Mouse (Mus musculus): ENCODE measurements at regions not wholly inside any gene's neighbourhood (a gene's known extent, or its start where the extent isn't known, plus 50 kb on each side); places are given as distances from the start of the nearest gene placed in this dataset.

- no peak overlapping the region for H3K27ac ChIP-seq
- H3K4me2 ChIP-seq = no peak overlapping the region
- no peak overlapping the region for H3K9ac ChIP-seq (replicated peaks)
- H3K9me3 ChIP-seq = no peaks in the 10 kb centered on the region
- H3K4me1 ChIP-seq (replicated peaks) = 0 out of 2 replicates have a peak, but pooled peaks cover 5% of the 10 kb centered on the region
- H3K4me3 ChIP-seq (replicated peaks) = no peak overlapping the region
- 77% methylated on average over 2 of the region's 2 CpGs for WGBS
- H3K36me3 ChIP-seq = no peaks in the 10 kb centered on the region
- peaks cover 4% of the 10 kb centered on the region; the same call in 1 of the 2 replicates for H3K27me3 ChIP-seq
- no peak for ATAC-seq (ENCODE audit: insufficient number of reproducible peaks, insufficient read depth, low FRiP score, low TSS enrichment, low read depth)
Observed at GRCm38 (mm10) chr7:138593344-138593743, 195.8 kb upstream of the Tcerg1l start.

GRCm38 (mm10) chr7:138567352-138567751 lies 169.8 kb upstream of the Tcerg1l start:
- WGBS = 68% methylated on average over 3 of the region's 3 CpGs

GRCm38 (mm10) chr7:138551629-138552028 lies 154.1 kb upstream of the Tcerg1l start:
- 85% methylated on average over 10 of the region's 10 CpGs for WGBS
- Histone ChIP-seq H3K9ac (replicated peaks) (no peak overlapping the region), H3K27me3 (peaks cover 7% of the 10 kb centered on the region; the same call in 1 of the 2 replicates), H3K27ac (no peak overlapping the region), H3K36me3 (no peaks in the 10 kb centered on the region), H3K4me1 (replicated peaks) (no peaks in the 10 kb centered on the region), H3K9me3 (no peaks in the 10 kb centered on the region), H3K4me2 (no peak overlapping the region), H3K4me3 (replicated peaks) (no peak overlapping the region)
- no peak for ATAC-seq (ENCODE audit: insufficient number of reproducible peaks, insufficient read depth, low FRiP score, low TSS enrichment, low read depth)

More at GRCm38 (mm10) chr7:138567352-138567751, 169.8 kb upstream of the Tcerg1l start:
- H3K27ac ChIP-seq = no peak overlapping the region
- H3K9me3 ChIP-seq = no peaks in the 10 kb centered on the region
- H3K4me3 ChIP-seq (replicated peaks) = no peak overlapping the region
- ATAC-seq (ENCODE audit: insufficient number of reproducible peaks, insufficient read depth, low FRiP score, low TSS enrichment, low read depth) = no peak
- no peaks in the 10 kb centered on the region for H3K36me3 ChIP-seq
- no peaks in the 10 kb centered on the region for H3K4me1 ChIP-seq (replicated peaks)
- H3K27me3 ChIP-seq = no peaks in the 10 kb centered on the region
- H3K9ac ChIP-seq (replicated peaks) = no peak overlapping the region
- H3K4me2 ChIP-seq = no peak overlapping the region

GRCm38 (mm10) chr7:138547881-138548280 lies 150.4 kb upstream of the Tcerg1l start:
- WGBS = 90% methylated on average over 7 of the region's 7 CpGs
- Histone ChIP-seq H3K36me3 (no peaks in the 10 kb centered on the region), H3K4me1 (replicated peaks) (no peaks in the 10 kb centered on the region), H3K9me3 (no peaks in the 10 kb centered on the region), H3K27ac (no peak overlapping the region), H3K9ac (replicated peaks) (no peak overlapping the region), H3K4me3 (replicated peaks) (no peak overlapping the region), H3K4me2 (no peak overlapping the region), H3K27me3 (peaks cover 7% of the 10 kb centered on the region; the same call in 1 of the 2 replicates)
- no peak for ATAC-seq (ENCODE audit: insufficient number of reproducible peaks, insufficient read depth, low FRiP score, low TSS enrichment, low read depth)

GRCm38 (mm10) chr7:138538048-138538831 lies 140.7 kb upstream of the Tcerg1l start:
- H3K36me3 ChIP-seq = no peaks in the 10 kb centered on the region
- H3K27ac ChIP-seq = no peak overlapping the region
- no peaks in the 10 kb centered on the region for H3K27me3 ChIP-seq
- no peaks in the 10 kb centered on the region for H3K4me1 ChIP-seq (replicated peaks)
- ATAC-seq (ENCODE audit: insufficient number of reproducible peaks, insufficient read depth, low FRiP score, low TSS enrichment, low read depth) = no peak
- H3K9me3 ChIP-seq = no peaks in the 10 kb centered on the region
- WGBS = 60% methylated on average over 18 of the region's 18 CpGs
- no peak overlapping the region for H3K4me2 ChIP-seq
- H3K9ac ChIP-seq (replicated peaks) = no peak overlapping the region
- no peak overlapping the region for H3K4me3 ChIP-seq (replicated peaks)

GRCm38 (mm10) chr7:138526143-138526542 lies 128.6 kb upstream of the Tcerg1l start:
- Histone ChIP-seq H3K4me2 (no peak overlapping the region), H3K9me3 (no peaks in the 10 kb centered on the region), H3K4me3 (replicated peaks) (no peak overlapping the region), H3K36me3 (no peaks in the 10 kb centered on the region), H3K27me3 (no peaks in the 10 kb centered on the region), H3K4me1 (replicated peaks) (no peaks in the 10 kb centered on the region), H3K9ac (replicated peaks) (no peak overlapping the region), H3K27ac (no peak overlapping the region)
- no peak for ATAC-seq (ENCODE audit: insufficient number of reproducible peaks, insufficient read depth, low FRiP score, low TSS enrichment, low read depth)
- WGBS = 95% methylated on average over 2 of the region's 2 CpGs

- no peak overlapping the region for H3K4me2 ChIP-seq
- 85% methylated on average over 3 of the region's 3 CpGs for WGBS
- H3K4me1 ChIP-seq (replicated peaks) = no peaks in the 10 kb centered on the region
- no peaks in the 10 kb centered on the region for H3K36me3 ChIP-seq
- no peaks in the 10 kb centered on the region for H3K27me3 ChIP-seq
- no peak overlapping the region for H3K27ac ChIP-seq
- H3K9ac ChIP-seq (replicated peaks) = no peak overlapping the region
- ATAC-seq (ENCODE audit: insufficient number of reproducible peaks, insufficient read depth, low FRiP score, low TSS enrichment, low read depth) = no peak
- no peak overlapping the region for H3K4me3 ChIP-seq (replicated peaks)
- H3K9me3 ChIP-seq = no peaks in the 10 kb centered on the region
Observed at GRCm38 (mm10) chr7:138524936-138525335, 127.4 kb upstream of the Tcerg1l start.

GRCm38 (mm10) chr7:138514171-138514570 lies 116.6 kb upstream of the Tcerg1l start:
- no peaks in the 10 kb centered on the region for H3K4me1 ChIP-seq (replicated peaks)
- H3K27ac ChIP-seq = no peak overlapping the region
- ATAC-seq (ENCODE audit: insufficient number of reproducible peaks, insufficient read depth, low FRiP score, low TSS enrichment, low read depth) = no peak
- no peaks in the 10 kb centered on the region for H3K27me3 ChIP-seq
- 88% methylated on average over 2 of the region's 2 CpGs for WGBS
- no peaks in the 10 kb centered on the region for H3K36me3 ChIP-seq
- no peak overlapping the region for H3K4me2 ChIP-seq
- no peak overlapping the region for H3K9ac ChIP-seq (replicated peaks)
- no peak overlapping the region for H3K4me3 ChIP-seq (replicated peaks)
- no peaks in the 10 kb centered on the region for H3K9me3 ChIP-seq

GRCm38 (mm10) chr7:138505205-138505604 lies 107.7 kb upstream of the Tcerg1l start:
- Histone ChIP-seq H3K4me3 (replicated peaks) (no peak overlapping the region), H3K9ac (replicated peaks) (no peak overlapping the region), H3K4me2 (no peak overlapping the region), H3K27me3 (no peaks in the 10 kb centered on the region), H3K36me3 (no peaks in the 10 kb centered on the region), H3K9me3 (0 out of 2 replicates have a peak, but pooled peaks cover 4% of the 10 kb centered on the region), H3K27ac (no peak overlapping the region), H3K4me1 (replicated peaks) (no peaks in the 10 kb centered on the region)
- WGBS = 84% methylated on average over 2 of the region's 2 CpGs
- ATAC-seq (ENCODE audit: insufficient number of reproducible peaks, insufficient read depth, low FRiP score, low TSS enrichment, low read depth) = no peak

GRCm38 (mm10) chr7:138503986-138504385 lies 106.5 kb upstream of the Tcerg1l start:
- no peak for ATAC-seq (ENCODE audit: insufficient number of reproducible peaks, insufficient read depth, low FRiP score, low TSS enrichment, low read depth)
- Histone ChIP-seq H3K4me3 (replicated peaks) (no peak overlapping the region), H3K36me3 (no peaks in the 10 kb centered on the region), H3K4me1 (replicated peaks) (no peaks in the 10 kb centered on the region), H3K4me2 (no peak overlapping the region), H3K9me3 (0 out of 2 replicates have a peak, but pooled peaks cover 4% of the 10 kb centered on the region), H3K9ac (replicated peaks) (no peak overlapping the region), H3K27me3 (no peaks in the 10 kb centered on the region), H3K27ac (no peak overlapping the region)
- WGBS = 68% methylated on average over 3 of the region's 3 CpGs

GRCm38 (mm10) chr7:138503016-138503415 lies 105.5 kb upstream of the Tcerg1l start:
- Histone ChIP-seq H3K9ac (replicated peaks) (no peak overlapping the region), H3K4me3 (replicated peaks) (no peak overlapping the region), H3K9me3 (0 out of 2 replicates have a peak, but pooled peaks cover 4% of the 10 kb centered on the region), H3K4me1 (replicated peaks) (no peaks in the 10 kb centered on the region), H3K4me2 (no peak overlapping the region), H3K27me3 (no peaks in the 10 kb centered on the region), H3K27ac (no peak overlapping the region), H3K36me3 (no peaks in the 10 kb centered on the region)
- 74% methylated on average over 3 of the region's 3 CpGs for WGBS
- ATAC-seq (ENCODE audit: insufficient number of reproducible peaks, insufficient read depth, low FRiP score, low TSS enrichment, low read depth) = no peak
